Mouse (Mus musculus) midbrain, embryonic 16.5 days (tissue): ENCODE results near the gene Rin1. TPM values are rescaled to one million over a fixed set of nuclear protein-coding genes. Genes with fewer than 3 reads are reported as not detected.

Experiments used
- ATAC-seq: fragments of 200-750 bp; cut with Nextera tagmentation; 2 replicates; pipeline ENCODE4 v1.8.0; 2017; ENCODE audit warnings: moderate TSS enrichment
- H3K27ac ChIP-seq: fragments of 300-500 bp; sonication (generic); 2 replicates; pipeline ENCODE4 v1.5.1; 2014; ENCODE audit warnings: mild to moderate bottlenecking, low read length, mixed read lengths
- H3K27me3 ChIP-seq: fragments of 300-500 bp; sonication (generic); 2 replicates; pipeline ENCODE4 v1.6.1; 2014; ENCODE audit warnings: low read depth, low read length, mixed read lengths; ENCODE audit not compliant: control insufficient read depth, insufficient read depth
- H3K36me3 ChIP-seq: fragments of 300-500 bp; sonication (generic); 2 replicates; pipeline ENCODE4 v1.6.1; 2014; ENCODE audit warnings: mild to moderate bottlenecking, low read length, moderate library complexity, mixed read lengths; ENCODE audit not compliant: control insufficient read depth, insufficient read depth
- H3K4me1 ChIP-seq: fragments of 300-500 bp; sonication (generic); 2 replicates; pipeline ENCODE4 v1.6.1; 2014; ENCODE audit warnings: mild to moderate bottlenecking, low read length, mixed read lengths; ENCODE audit not compliant: control insufficient read depth, insufficient read depth
- H3K4me2 ChIP-seq: fragments of 300-500 bp; sonication (generic); 2 replicates; pipeline ENCODE4 v1.6.1; 2014; ENCODE audit warnings: mild to moderate bottlenecking, low read length, mixed read lengths
- H3K4me3 ChIP-seq: fragments of 300-500 bp; sonication (generic); 2 replicates; pipeline ENCODE4 v1.5.1; 2014; ENCODE audit warnings: low read depth, mild to moderate bottlenecking, low read length, moderate library complexity, mixed read lengths
- H3K9ac ChIP-seq: fragments of 300-500 bp; sonication (generic); 2 replicates; pipeline ENCODE4 v1.6.1; 2014; ENCODE audit warnings: low read depth, low read length, mixed read lengths
- H3K9me3 ChIP-seq: fragments of 300-500 bp; sonication (generic); replicated peaks from 2 replicates; pipeline ENCODE4 v1.6.1; 2014; ENCODE audit warnings: mild to moderate bottlenecking, low read length, mixed read lengths; ENCODE audit not compliant: control insufficient read depth, poor library complexity, severe bottlenecking
- WGBS: fragments of 180-500 bp; shearing (Covaris S2); extraction: QIAGEN DNeasy Blood & Tissue Kit; methylation state at CpG from one replicate; pipeline ENCODE4 v1.1.7; 2014; 5-methylcytosine and 5-hydroxymethylcytosine counted together
- polyA plus RNA-seq: library from polyadenylated mRNA; unstranded; fragments of >200 nt; fragmentation: Nextera tagmentation; extraction: Ambion mirVana; gene quantifications from 2 replicates; pipeline ENCODE4 v1.2.1, GENCODE M21; 2015

Gene Rin1
- polyA plus RNA-seq, 1 experiment from 2014 or later, result 1.5 TPM

DNA sequence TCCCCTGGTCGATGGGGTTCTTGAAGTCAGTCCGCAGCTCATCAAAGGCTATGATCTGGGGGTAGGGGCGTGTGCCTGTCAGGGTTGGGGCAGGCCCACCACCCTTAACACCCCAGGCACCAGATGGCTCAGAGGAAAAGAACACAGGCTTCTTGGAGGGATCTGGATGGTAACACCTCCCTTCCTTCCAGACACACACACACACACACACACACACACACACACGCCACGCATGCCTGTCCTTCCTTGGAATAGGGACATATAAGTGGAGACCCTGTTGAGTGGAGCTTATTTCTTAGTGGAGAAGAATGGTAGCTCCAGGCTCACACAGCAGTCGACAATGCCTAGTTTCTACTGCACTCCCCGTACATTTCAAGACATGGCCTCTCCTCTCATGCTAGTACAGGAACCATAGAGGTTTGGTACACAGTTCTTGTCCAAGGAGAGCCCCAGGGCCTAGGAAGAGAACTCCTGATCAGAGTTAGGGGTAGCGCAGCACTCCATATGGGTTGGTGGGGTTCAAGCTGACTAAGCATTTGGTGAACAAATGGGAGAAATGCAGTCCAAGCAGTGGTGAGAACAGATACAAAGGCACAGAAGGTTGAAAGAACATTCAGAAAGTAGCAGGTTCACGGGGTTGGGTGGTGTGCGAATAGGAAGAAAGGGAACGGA lies 44.6 kb downstream of the Rin1 start:
- no peak; the same call in 1 of the 2 replicates for ATAC-seq

DNA sequence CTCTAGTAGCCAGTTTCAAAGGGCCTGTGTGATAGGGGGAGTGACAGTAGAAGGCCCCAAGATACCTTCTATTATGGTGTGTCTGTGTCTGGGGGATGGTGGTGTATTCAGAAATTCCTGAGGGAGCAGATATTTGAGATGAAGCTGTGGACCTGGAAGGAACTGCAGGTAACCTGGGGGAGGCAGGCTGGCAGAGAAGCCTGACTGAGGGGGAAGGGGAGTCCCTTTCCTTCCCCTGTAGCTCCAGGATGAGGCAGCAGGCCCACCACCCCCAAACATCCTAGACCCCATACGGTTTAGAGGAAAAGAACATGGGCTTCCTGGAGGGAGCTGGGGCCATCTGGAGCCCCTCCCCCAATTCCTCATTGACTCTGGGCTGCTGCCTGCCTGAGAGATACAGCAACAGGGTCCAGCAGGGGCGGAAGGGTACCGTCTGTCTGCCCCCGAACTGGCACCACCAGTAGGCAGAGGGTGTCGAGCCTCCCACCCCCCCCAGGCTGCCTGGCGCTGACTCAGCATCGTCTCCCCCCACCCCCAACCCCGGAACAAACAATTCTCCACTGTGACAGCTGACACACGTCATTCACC lies 45.7 kb downstream of the Rin1 start:
- Histone ChIP-seq H3K4me1 (peaks cover 55% of the 10 kb centered on the region), H3K4me3 (peak overlapping the region; percentile 89), H3K9me3 (no peaks in the 10 kb centered on the region), H3K9ac (peak overlapping the region; percentile 100), H3K36me3 (peaks cover 31% of the 10 kb centered on the region), H3K4me2 (peak overlapping the region; percentile 88), H3K27me3 (no peaks in the 10 kb centered on the region), H3K27ac (peak overlapping the region; percentile 98)
- 4% methylated on average over 9 of the region's 9 CpGs for WGBS
- ATAC-seq, result no peak

More for the DNA sequence above, 44.6 kb downstream of the Rin1 start:
- Histone ChIP-seq H3K27ac (peak overlapping the region; percentile 98), H3K36me3 (peaks cover 22% of the 10 kb centered on the region), H3K27me3 (no peaks in the 10 kb centered on the region), H3K9me3 (no peaks in the 10 kb centered on the region), H3K4me2 (peak overlapping the region; percentile 88), H3K4me3 (peak overlapping the region; percentile 89), H3K4me1 (peaks cover 54% of the 10 kb centered on the region), H3K9ac (peak overlapping the region; percentile 100)
- WGBS, result 25% methylated on average over 11 of the region's 11 CpGs

DNA sequence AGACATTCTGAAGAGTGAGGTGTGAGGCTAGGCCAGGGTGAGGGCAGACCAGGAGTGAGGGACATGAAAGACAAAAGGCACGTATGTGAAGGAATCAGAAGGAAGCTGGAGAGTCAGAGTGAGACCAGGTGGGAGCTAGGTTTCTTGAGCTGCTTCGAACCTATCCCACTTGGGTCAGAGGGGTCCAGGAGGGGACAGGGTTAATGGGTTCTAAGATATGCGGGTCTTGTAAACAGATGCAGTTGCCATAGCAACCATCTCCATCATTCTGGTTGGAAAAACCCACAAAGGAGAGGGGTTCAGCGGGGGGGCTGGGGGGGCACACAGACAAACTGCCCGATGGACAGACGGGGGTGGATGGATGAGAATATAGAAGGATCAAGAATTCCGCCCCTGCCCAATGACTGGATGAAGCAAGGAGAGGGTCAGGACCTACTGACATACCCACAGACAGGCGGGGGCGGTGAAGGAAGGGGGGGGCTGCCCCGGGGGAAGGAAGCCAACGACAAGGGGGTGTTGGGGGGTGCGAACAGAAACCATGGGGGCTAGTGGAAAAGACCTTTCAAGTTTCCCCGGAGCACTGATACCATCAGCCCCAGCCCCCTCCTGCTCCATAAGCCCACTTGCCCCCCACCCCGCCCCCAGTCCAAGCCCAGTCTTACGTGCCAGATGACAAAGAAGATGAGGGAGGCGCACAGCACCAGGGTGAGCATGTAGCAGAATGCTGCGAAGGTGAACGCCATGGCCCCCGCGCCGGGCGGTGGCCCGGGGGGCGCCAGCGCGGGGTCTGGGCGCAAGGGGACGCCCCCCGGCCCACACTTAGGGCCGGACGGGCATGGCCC lies 47.5 kb downstream of the Rin1 start:
- peak overlapping the region; percentile 100 for H3K9ac ChIP-seq
- H3K9me3 ChIP-seq, result no peaks in the 10 kb centered on the region
- H3K27me3 ChIP-seq, result no peaks in the 10 kb centered on the region
- H3K4me1 ChIP-seq, result peaks cover 55% of the 10 kb centered on the region
- H3K4me2 ChIP-seq, result peak overlapping the region; percentile 88
- H3K27ac ChIP-seq, result peak overlapping the region; percentile 98
- WGBS, result under 1% methylated on average over 26 of the region's 31 CpGs
- peak; percentile 22 for ATAC-seq
- H3K36me3 ChIP-seq, result peaks cover 25% of the 10 kb centered on the region
- peak overlapping the region; percentile 89 for H3K4me3 ChIP-seq

DNA sequence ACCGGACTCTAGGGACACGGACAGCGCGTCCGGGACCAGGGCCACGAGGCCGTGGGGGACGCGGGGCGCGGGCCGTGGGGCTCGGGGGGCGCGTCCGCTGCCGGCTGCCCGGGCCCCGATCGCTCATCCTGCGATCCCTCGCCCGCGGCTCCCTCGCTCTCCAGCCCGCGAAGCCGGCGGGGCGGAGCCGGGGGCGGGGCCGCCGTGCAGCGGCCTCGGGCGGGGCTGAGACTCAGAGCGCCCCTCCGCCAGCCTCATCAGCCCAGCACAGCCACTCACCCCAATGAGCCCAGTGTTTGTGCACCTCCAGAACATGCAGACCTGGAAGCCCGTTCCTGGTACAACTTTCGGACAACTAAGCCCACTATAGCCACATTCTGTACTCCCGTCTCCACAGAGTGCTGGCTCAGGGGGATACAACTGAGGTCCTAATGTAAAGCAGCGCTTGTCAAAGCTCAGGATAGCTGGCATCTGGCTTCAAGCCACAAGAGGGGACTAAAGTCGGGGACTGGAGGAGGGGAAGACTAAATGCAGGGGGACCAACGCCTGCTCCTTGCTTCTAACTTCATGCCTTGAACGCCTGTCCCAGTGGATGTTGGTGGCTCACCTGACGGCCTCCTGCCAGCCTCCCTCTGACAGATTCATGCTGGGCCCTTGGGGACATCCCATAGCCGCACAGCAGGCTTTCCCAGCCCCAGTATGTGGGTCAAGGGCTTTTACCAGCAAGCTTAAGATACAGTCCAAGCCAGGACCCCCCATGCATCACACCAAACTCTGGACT lies 48.3 kb downstream of the Rin1 start, which contains the start of gene Cnih2:
Gene Cnih2 (minus strand): TSS at position 159 of the 781 bp plus-strand sequence.
- Histone ChIP-seq H3K27me3 (no peaks in the 10 kb centered on the region), H3K27ac (peak within 1 kb of the TSS; percentile 98), H3K36me3 (peaks cover 22% of the 10 kb centered on the region), H3K4me1 (peaks cover 53% of the 10 kb centered on the region), H3K4me3 (peak within 1 kb of the TSS; percentile 89), H3K9me3 (no peaks in the 10 kb centered on the region), H3K9ac (peak within 1 kb of the TSS; percentile 100), H3K4me2 (peak within 1 kb of the TSS; percentile 88)
- 3% methylated on average over 38 of the region's 48 CpGs for WGBS
- ATAC-seq, result peak; percentile 73

GRCm38 (mm10) chr19:5106074-5106473 lies 55.8 kb downstream of the Rin1 start:
- 25% methylated on average over 9 of the region's 9 CpGs for WGBS
- H3K9ac ChIP-seq, result peak overlapping the region; percentile 80
- peaks cover 33% of the 10 kb centered on the region for H3K36me3 ChIP-seq
- H3K9me3 ChIP-seq, result no peaks in the 10 kb centered on the region
- no peak for ATAC-seq
- H3K4me3 ChIP-seq, result peak overlapping the region; percentile 70
- peak overlapping the region; percentile 96 for H3K4me2 ChIP-seq
- H3K27ac ChIP-seq, result peak overlapping the region; percentile 98
- peaks cover 12% of the 10 kb centered on the region for H3K4me1 ChIP-seq
- H3K27me3 ChIP-seq, result no peaks in the 10 kb centered on the region

Other genes with a start within 250 kb of the Rin1 start
- gene Gm21992, start 238.9 kb upstream of the Rin1 start, polyA plus RNA-seq, result 19.0 and 21.2 TPM in 2 replicates
- 60.3 and 67.8 TPM in 2 replicates for gene Rbm14, start 238.8 kb upstream of the Rin1 start, polyA plus RNA-seq
- 33.3 and 42.5 TPM in 2 replicates for gene Ccs, start 211.1 kb upstream of the Rin1 start, polyA plus RNA-seq
- gene Ccdc87, start 211.1 kb upstream of the Rin1 start, polyA plus RNA-seq, result 0.77 and 0.99 TPM in 2 replicates
- 85.8 and 87.4 TPM in 2 replicates for gene Ctsf, start 195.4 kb upstream of the Rin1 start, polyA plus RNA-seq
- 1.9 and 2.4 TPM in 2 replicates for gene Actn3, start 172.6 kb upstream of the Rin1 start, polyA plus RNA-seq
- 22.7 and 26.1 TPM in 2 replicates for gene Zdhhc24, start 171.8 kb upstream of the Rin1 start, polyA plus RNA-seq
- 9.6 and 9.7 TPM in 2 replicates for gene Bbs1, start 143.9 kb upstream of the Rin1 start, polyA plus RNA-seq
- 108 and 109 TPM in 2 replicates for gene Dpp3, start 122.2 kb upstream of the Rin1 start, polyA plus RNA-seq
- 11.3 and 17.0 TPM in 2 replicates for gene Peli3, start 107.4 kb upstream of the Rin1 start, polyA plus RNA-seq
- 101 and 107 TPM in 2 replicates for gene Mrpl11, start 88.3 kb upstream of the Rin1 start, polyA plus RNA-seq
- gene Npas4, start 60.2 kb upstream of the Rin1 start, polyA plus RNA-seq, result 0.58 and 0.82 TPM in 2 replicates
- gene Slc29a2, start 26.6 kb upstream of the Rin1 start, polyA plus RNA-seq, result 12.1 and 16.0 TPM in 2 replicates
- gene B4gat1, start 11.7 kb upstream of the Rin1 start, polyA plus RNA-seq, result 82.9 and 102 TPM in 2 replicates
- 2.9 and 4.2 TPM in 2 replicates for gene AC124502.3, start 11.6 kb upstream of the Rin1 start, polyA plus RNA-seq
- 26.8 and 36.2 TPM in 2 replicates for gene Brms1, start 9.1 kb upstream of the Rin1 start, polyA plus RNA-seq
- gene Cd248, start 17.6 kb downstream of the Rin1 start, polyA plus RNA-seq, result 16.0 and 16.5 TPM in 2 replicates
- gene Tmem151a, start 35.0 kb downstream of the Rin1 start, polyA plus RNA-seq, result 22.7 and 31.9 TPM in 2 replicates
- 39.8 and 46.6 TPM in 2 replicates for gene Yif1a, start 38.1 kb downstream of the Rin1 start, polyA plus RNA-seq
- 430 and 432 TPM in 2 replicates for gene Cnih2, start 48.0 kb downstream of the Rin1 start, polyA plus RNA-seq
- gene Rab1b, start 56.6 kb downstream of the Rin1 start, polyA plus RNA-seq, result 201 and 206 TPM in 2 replicates
- 71.4 and 76.5 TPM in 2 replicates for gene Klc2, start 68.1 kb downstream of the Rin1 start, polyA plus RNA-seq
- 50.7 and 52.2 TPM in 2 replicates for gene Pacs1, start 222.6 kb downstream of the Rin1 start, polyA plus RNA-seq
- 326 and 331 TPM in 2 replicates for gene Sf3b2, start 245.0 kb downstream of the Rin1 start, polyA plus RNA-seq
- 41.6 and 49.4 TPM in 2 replicates for gene Gal3st3, start 247.8 kb downstream of the Rin1 start, polyA plus RNA-seq